Mouse (Mus musculus) gonadal fat pad, adult 2 months (tissue): ENCODE measurements around the gene Pigl. TPM values are rescaled to one million over a fixed set of nuclear protein-coding genes. Genes with fewer than 3 reads are reported as not detected.
"Not testable (repeated sequence)": the region's sequence is repeated elsewhere in the genome, so short reads cannot be mapped to it uniquely, and the experiment has no call there.

Source experiments
- DNase-seq: peaks from one replicate; pipeline ENCODE4 v3.0.0-alpha.2; 2012; ENCODE audit warnings: low read depth
- polyA plus RNA-seq: library from polyadenylated mRNA; depleted of rRNA; stranded (reverse); fragments of >200 nt; gene quantifications from 2 replicates; pipeline ENCODE4 v1.2.3, GENCODE M21; 2012

The Pigl gene
- polyA plus RNA-seq, 1 experiment: 10.0 TPM

GRCm38 (mm10) chr11:62467289-62467688, 9.0 kb downstream of the Pigl start:
- DNase-seq: not testable (repeated sequence)

GRCm38 (mm10) chr11:62470451-62470850, 12.2 kb downstream of the Pigl start:
- DNase-seq: no peak

GRCm38 (mm10) chr11:62473516-62473915, 15.3 kb downstream of the Pigl start:
- DNase-seq: no peak

GRCm38 (mm10) chr11:62476156-62476555, 17.9 kb downstream of the Pigl start:
- no peak for DNase-seq

GRCm38 (mm10) chr11:62478931-62479330, 20.7 kb downstream of the Pigl start:
- DNase-seq: no peak

- DNase-seq: no peak
These were observed 21.3 kb downstream of the Pigl start for GRCm38 (mm10) chr11:62479581-62479980.

GRCm38 (mm10) chr11:62486949-62487348, 28.7 kb downstream of the Pigl start:
- no peak for DNase-seq

GRCm38 (mm10) chr11:62487540-62488350, 29.5 kb downstream of the Pigl start:
- DNase-seq: no peak

GRCm38 (mm10) chr11:62493701-62494100, 35.4 kb downstream of the Pigl start:
- no peak for DNase-seq

GRCm38 (mm10) chr11:62494754-62495275, 36.6 kb downstream of the Pigl start:
- peak; percentile 81 for DNase-seq

- no peak for DNase-seq
These were observed 37.1 kb downstream of the Pigl start for GRCm38 (mm10) chr11:62495276-62495801.

- DNase-seq: no peak
These were observed 38.0 kb downstream of the Pigl start for GRCm38 (mm10) chr11:62496151-62496715.

GRCm38 (mm10) chr11:62497181-62497580, 38.9 kb downstream of the Pigl start:
- DNase-seq: no peak

GRCm38 (mm10) chr11:62498802-62499201, 40.5 kb downstream of the Pigl start:
- no peak for DNase-seq

GRCm38 (mm10) chr11:62500529-62500928, 42.3 kb downstream of the Pigl start:
- DNase-seq: no peak

GRCm38 (mm10) chr11:62507683-62508082, 49.4 kb downstream of the Pigl start:
- no peak for DNase-seq

- not testable (repeated sequence) for DNase-seq
These were observed 50.1 kb downstream of the Pigl start for GRCm38 (mm10) chr11:62508365-62508764.

GRCm38 (mm10) chr11:62508816-62509215, 50.6 kb downstream of the Pigl start:
- DNase-seq: not testable (repeated sequence)

GRCm38 (mm10) chr11:62509571-62509970, 51.3 kb downstream of the Pigl start:
- DNase-seq: no peak

GRCm38 (mm10) chr11:62510956-62511355, 52.7 kb downstream of the Pigl start:
- no peak for DNase-seq

- no peak for DNase-seq
These were observed 53.4 kb downstream of the Pigl start for GRCm38 (mm10) chr11:62511444-62512202.

- no peak for DNase-seq
These were observed 54.3 kb downstream of the Pigl start for GRCm38 (mm10) chr11:62512529-62513080.
